Mouse (Mus musculus) liver, embryonic 16.5 days (tissue): ENCODE results near the gene Itm2a. TPM values are rescaled to one million over a fixed set of nuclear protein-coding genes. Genes with fewer than 3 reads are reported as not detected.

ENCODE experiments used
- polyA plus RNA-seq: library from polyadenylated mRNA; unstranded; fragments of >200 nt; fragmentation: Nextera tagmentation; extraction: Ambion mirVana; gene quantifications from 2 replicates; pipeline ENCODE4 v1.2.1, GENCODE M21; 2015

Itm2a gene
- polyA plus RNA-seq, 1 experiment from 2014 or later, result 129 TPM

Other genes with a start within 250 kb of the Itm2a start
- 0.06 and 0.07 TPM in 2 replicates for gene Gpr174, start 147.5 kb downstream of the Itm2a start, polyA plus RNA-seq